Mouse (Mus musculus) hindbrain, embryonic 13.5 days (tissue): ENCODE results near the gene Nup107. TPM values are rescaled to one million over a fixed set of nuclear protein-coding genes. Genes with fewer than 3 reads are reported as not detected.

Experiments used
- ATAC-seq: fragments of 200-750 bp; cut with Nextera tagmentation; 2 replicates; pipeline ENCODE4 v1.8.0; 2017; ENCODE audit warnings: moderate TSS enrichment; ENCODE audit not compliant: low FRiP score
- H3K27ac ChIP-seq: fragments of 300-500 bp; sonication (generic); 2 replicates; pipeline ENCODE4 v1.5.1; 2015; ENCODE audit warnings: inconsistent platforms, mild to moderate bottlenecking, moderate library complexity
- H3K27me3 ChIP-seq: fragments of 300-500 bp; sonication (generic); 2 replicates; pipeline ENCODE4 v1.6.1; 2015; ENCODE audit warnings: mild to moderate bottlenecking, inconsistent platforms
- H3K36me3 ChIP-seq: fragments of 300-500 bp; sonication (generic); 2 replicates; pipeline ENCODE4 v1.6.1; 2015; ENCODE audit warnings: mild to moderate bottlenecking, inconsistent platforms
- H3K4me1 ChIP-seq: fragments of 300-500 bp; sonication (generic); replicated peaks from 2 replicates; pipeline ENCODE4 v1.6.1; 2015; ENCODE audit warnings: inconsistent platforms
- H3K4me2 ChIP-seq: fragments of 300-500 bp; sonication (generic); 2 replicates; pipeline ENCODE4 v1.6.1; 2015; ENCODE audit warnings: inconsistent platforms, mild to moderate bottlenecking, moderate library complexity
- H3K4me3 ChIP-seq: fragments of 300-500 bp; sonication (generic); 2 replicates; pipeline ENCODE4 v1.5.1; 2015; ENCODE audit warnings: mild to moderate bottlenecking, inconsistent platforms
- H3K9ac ChIP-seq: fragments of 300-500 bp; sonication (generic); 2 replicates; pipeline ENCODE4 v1.6.1; 2015; ENCODE audit warnings: mild to moderate bottlenecking, inconsistent platforms
- H3K9me3 ChIP-seq: fragments of 300-500 bp; sonication (generic); 2 replicates; pipeline ENCODE4 v1.6.1; 2016; ENCODE audit warnings: inconsistent platforms
- WGBS: fragments of 180-500 bp; shearing (Covaris S2); methylation state at CpG from one replicate; pipeline ENCODE4 v1.1.7; 2015; 5-methylcytosine and 5-hydroxymethylcytosine counted together
- polyA plus RNA-seq: library from polyadenylated mRNA; unstranded; fragments of >200 nt; fragmentation: Nextera tagmentation; extraction: Ambion mirVana; gene quantifications from 2 replicates; pipeline ENCODE4 v1.2.1, GENCODE M21; 2015

The Nup107 gene
- polyA plus RNA-seq, 1 experiment from 2014 or later: 42.5 TPM

DNA sequence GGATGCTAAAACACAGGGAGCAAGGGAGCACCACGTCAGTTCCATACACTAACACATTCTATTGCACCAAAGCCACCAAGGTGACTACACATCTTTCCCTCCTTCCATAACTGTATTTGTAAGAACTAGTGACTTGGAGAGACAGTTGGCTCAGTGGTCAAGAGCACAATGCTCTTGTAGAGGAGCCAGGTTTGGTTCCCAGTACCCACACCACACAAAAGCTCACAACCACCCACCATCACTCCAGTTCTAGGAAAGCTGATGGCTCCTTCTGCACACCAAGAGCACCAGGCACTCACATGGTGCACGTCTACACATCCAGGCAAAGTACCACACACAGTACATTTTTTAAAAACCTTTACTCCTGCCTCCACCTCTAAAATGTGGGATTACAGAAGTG lies 10.4 kb downstream of the Nup107 start:
- 95% methylated on average over 2 of the region's 2 CpGs for WGBS
- H3K4me1 ChIP-seq: no peaks in the 10 kb centered on the region
- H3K27me3 ChIP-seq: no peaks in the 10 kb centered on the region
- H3K4me2 ChIP-seq: no peak overlapping the region
- H3K36me3 ChIP-seq: peaks cover 83% of the 10 kb centered on the region
- H3K9me3 ChIP-seq: no peaks in the 10 kb centered on the region
- H3K4me3 ChIP-seq: no peak overlapping the region
- H3K9ac ChIP-seq: no peak overlapping the region
- H3K27ac ChIP-seq: no peak overlapping the region
- ATAC-seq: no peak

DNA sequence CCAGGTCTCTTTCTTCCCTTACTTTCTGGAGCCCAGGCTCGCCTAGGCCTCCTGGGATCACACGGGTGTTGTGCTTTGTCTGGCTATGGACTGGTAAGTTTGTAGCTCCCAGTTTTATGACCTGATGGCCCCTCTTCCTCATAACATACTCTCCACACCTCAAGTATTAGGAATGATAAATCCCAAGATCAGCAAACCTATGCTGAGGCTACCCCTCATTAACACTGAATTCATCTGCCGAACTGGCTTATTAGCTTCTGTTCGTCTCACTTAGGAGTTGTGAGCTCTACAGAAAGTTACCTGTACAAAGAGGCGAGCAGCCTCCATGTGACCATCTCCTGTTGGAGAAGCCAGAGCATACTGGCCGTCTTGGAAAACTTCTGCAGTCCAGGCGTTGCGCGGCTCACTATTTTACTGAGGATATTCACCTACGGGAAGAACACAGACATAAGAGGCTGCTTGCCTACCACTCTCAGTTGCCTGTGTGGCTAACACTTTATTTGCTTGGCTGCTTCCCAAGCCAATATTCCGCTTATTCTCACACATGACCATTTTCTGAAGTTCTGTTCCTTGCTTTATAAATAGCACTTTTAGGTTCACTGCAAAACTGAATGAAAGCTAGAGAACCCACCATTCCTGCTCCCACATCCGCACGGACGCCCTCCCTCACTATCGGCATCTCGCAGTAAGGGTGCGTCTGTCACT lies 11.3 kb downstream of the Nup107 start:
- Histone ChIP-seq H3K4me1 (no peaks in the 10 kb centered on the region), H3K9ac (no peak overlapping the region), H3K4me2 (no peak overlapping the region), H3K27me3 (no peaks in the 10 kb centered on the region), H3K36me3 (peaks cover 83% of the 10 kb centered on the region), H3K27ac (no peak overlapping the region), H3K9me3 (no peaks in the 10 kb centered on the region), H3K4me3 (no peak overlapping the region)
- no peak for ATAC-seq
- WGBS: 95% methylated on average over 17 of the region's 17 CpGs

DNA sequence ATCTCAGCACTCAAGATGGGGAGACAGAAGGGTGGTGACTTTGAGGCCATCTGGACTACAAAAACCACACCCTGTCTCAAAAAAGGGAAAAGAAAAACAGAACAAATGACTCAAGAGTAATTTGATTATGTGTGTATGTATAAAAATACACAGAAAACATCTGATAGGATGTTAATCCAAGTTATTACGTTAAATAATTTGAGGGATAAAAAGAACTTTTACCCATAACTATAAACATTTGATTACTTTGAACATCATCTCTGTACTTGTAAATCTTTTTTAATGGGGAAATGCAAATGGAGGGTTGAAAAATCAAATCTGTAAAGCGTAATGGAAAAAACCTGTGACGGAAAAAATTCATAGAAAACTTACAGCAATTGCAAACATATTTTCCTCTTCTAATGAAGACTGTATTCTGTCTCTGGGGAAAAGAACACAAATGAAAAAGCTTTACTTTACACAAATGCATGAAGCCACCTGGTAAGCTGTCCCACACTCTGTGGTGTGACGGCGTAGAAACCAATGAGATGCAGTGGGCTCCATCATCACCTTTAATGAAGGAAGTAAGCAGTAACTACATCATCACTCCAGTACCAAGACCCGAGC lies 12.1 kb downstream of the Nup107 start:
- Histone ChIP-seq H3K4me2 (no peak overlapping the region), H3K36me3 (peaks cover 82% of the 10 kb centered on the region), H3K4me1 (no peaks in the 10 kb centered on the region), H3K9me3 (no peaks in the 10 kb centered on the region), H3K27ac (no peak overlapping the region), H3K4me3 (no peak overlapping the region), H3K9ac (no peak overlapping the region), H3K27me3 (no peaks in the 10 kb centered on the region)
- 94% methylated on average over 6 of the region's 6 CpGs for WGBS
- no peak for ATAC-seq

DNA sequence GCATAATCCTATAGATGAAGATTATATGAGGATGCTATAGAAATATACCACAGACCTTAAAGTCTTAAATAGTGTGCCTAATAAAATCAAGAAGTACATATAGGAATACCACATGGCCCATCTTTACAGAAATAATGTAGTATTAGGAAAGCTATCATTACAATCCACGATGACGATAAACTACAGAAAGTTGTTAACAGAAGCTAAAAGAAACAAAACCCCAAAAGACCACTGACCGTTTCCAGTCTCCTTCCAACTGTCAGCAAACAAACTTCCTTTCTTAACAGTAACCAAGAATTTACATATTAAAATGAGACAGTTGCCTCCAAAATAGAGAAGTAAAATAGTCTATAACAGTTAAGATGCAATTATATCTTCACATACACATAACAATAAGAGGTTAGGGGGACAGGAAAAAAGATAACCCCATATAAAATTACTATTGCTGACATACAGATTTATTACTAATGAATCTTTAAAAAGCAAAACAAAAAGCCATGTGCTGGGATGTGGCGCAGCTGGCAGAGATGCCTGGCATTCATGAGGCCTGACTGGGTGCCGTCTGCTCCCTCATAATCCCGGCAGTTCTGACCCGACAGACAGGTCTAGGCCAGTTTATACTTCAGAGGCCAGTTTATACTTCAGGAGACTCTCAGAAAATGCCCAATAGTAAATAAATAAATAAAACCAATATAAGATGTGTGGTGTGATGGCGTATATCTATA lies 12.8 kb downstream of the Nup107 start:
- no peaks in the 10 kb centered on the region for H3K9me3 ChIP-seq
- WGBS: 87% methylated on average over 8 of the region's 8 CpGs
- H3K27me3 ChIP-seq: no peaks in the 10 kb centered on the region
- ATAC-seq: no peak
- H3K36me3 ChIP-seq: peaks cover 83% of the 10 kb centered on the region
- H3K27ac ChIP-seq: no peak overlapping the region
- H3K4me1 ChIP-seq: no peaks in the 10 kb centered on the region
- H3K9ac ChIP-seq: no peak overlapping the region
- no peak overlapping the region for H3K4me2 ChIP-seq
- no peak overlapping the region for H3K4me3 ChIP-seq

DNA sequence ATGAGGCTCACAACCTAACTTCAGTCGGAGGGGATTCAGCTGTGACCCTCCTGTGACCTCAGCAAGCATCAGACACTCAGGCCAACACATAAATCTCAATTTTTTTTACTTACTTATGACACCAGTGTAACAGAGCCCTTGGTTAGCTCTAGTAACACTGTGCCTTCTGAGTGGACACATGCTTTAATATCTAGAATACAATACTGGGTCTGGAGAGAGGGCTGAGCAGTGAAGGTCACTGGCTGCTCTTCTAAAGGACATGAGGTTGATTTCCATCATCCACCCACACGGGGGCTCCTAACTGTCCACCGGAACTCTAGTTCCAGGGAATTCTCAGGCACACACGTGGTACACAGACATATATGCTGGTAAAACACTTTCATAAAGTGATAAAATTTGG lies 13.6 kb downstream of the Nup107 start:
- Histone ChIP-seq H3K4me3 (no peak overlapping the region), H3K4me2 (no peak overlapping the region), H3K9me3 (no peaks in the 10 kb centered on the region), H3K4me1 (no peaks in the 10 kb centered on the region), H3K36me3 (peaks cover 84% of the 10 kb centered on the region), H3K9ac (no peak overlapping the region), H3K27me3 (no peaks in the 10 kb centered on the region), H3K27ac (no peak overlapping the region)
- no peak for ATAC-seq
- WGBS: 90% methylated on average over 4 of the region's 4 CpGs

DNA sequence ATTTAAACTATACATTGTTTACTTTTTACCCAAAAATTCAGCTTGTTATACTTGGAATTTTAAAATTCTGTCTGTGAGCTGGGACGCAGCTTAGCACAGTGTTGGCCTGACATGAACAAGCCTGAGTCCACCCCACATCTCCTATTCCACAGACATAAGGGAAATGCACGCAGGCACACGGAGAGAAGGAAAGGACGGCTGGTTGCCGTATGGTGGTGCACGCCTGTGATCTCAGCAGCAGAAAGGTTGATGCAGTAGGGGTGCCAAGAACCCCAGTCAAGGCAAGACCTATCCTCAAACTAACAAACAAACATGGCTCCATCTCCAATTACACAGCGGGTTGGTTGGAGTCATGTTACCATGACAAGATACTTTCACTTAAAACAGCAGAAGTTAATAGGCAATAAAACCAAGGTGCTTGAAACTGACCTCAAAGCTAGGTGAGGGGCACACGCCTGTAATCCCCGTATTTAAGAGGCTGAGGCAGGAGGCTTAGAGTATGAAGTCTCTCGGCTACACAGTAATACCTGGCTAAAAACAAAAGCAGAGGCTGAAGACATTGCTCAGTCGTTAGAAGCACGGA lies 14.1 kb downstream of the Nup107 start:
- no peak overlapping the region for H3K4me3 ChIP-seq
- no peak overlapping the region for H3K9ac ChIP-seq
- H3K27me3 ChIP-seq: no peaks in the 10 kb centered on the region
- peaks cover 84% of the 10 kb centered on the region for H3K36me3 ChIP-seq
- no peaks in the 10 kb centered on the region for H3K9me3 ChIP-seq
- H3K4me1 ChIP-seq: no peaks in the 10 kb centered on the region
- no peak overlapping the region for H3K27ac ChIP-seq
- no peak for ATAC-seq
- no peak overlapping the region for H3K4me2 ChIP-seq
- 95% methylated on average over 12 of the region's 12 CpGs for WGBS

DNA sequence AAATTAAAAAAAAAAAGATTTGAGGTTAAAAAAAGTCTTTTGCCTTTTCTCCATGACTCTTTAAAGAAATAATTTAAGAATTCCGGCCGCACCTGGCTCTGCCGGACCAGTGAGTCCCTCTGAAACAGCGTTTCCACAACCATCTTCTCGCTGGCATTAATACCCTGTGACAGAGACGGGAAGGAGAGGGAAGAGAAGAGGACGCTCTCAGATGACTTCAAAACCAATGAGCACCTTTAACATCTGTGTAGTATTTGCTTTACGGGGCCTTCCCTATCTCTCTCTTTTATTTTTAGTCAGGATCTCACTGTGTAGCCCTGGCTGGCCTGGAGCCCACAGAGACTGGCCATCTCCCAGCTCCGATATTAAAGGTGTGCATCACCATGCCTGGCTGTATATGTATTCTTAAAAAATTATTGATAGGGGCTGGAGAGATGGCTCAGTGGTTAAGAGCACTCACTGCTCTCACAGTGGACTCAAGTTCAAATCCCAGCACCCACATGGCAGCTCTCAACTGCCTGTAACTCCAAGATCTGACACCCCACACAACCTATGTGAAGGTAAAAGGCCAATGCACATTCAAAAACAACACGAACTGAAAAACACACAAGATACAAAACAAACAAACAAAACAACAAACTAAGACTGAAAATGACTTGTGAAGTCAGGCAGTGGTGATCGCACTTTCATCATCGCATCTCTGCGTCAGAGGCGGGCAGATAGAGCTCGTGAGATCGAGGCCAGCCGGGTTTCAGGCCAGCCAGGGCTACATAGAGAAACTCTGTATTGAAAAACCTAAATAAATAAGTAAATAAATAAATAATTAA lies 14.8 kb downstream of the Nup107 start:
- Histone ChIP-seq H3K27ac (no peak overlapping the region), H3K9ac (no peak overlapping the region), H3K4me3 (no peak overlapping the region), H3K9me3 (no peaks in the 10 kb centered on the region), H3K36me3 (peaks cover 86% of the 10 kb centered on the region), H3K4me2 (no peak overlapping the region), H3K27me3 (no peaks in the 10 kb centered on the region), H3K4me1 (no peaks in the 10 kb centered on the region)
- ATAC-seq: no peak
- 96% methylated on average over 17 of the region's 17 CpGs for WGBS

DNA sequence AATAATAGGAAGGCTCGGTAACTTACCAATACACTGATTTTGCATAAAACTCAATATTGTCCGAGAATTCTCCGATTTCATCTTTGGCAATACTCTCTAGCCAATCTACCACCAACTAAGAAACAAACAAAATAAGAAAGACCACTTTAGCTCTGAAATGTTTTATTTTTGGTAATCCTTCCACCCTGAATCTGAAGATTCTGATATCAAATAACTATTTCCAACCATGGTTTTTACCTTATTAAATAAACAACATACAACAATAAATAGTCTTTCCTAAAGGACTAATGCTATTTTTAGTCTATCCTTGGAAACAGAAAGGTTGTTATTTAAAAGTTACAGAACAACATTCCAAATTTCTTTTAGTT lies 15.4 kb downstream of the Nup107 start:
- ATAC-seq: no peak
- Histone ChIP-seq H3K27me3 (no peaks in the 10 kb centered on the region), H3K4me2 (no peak overlapping the region), H3K9me3 (no peaks in the 10 kb centered on the region), H3K36me3 (peaks cover 87% of the 10 kb centered on the region), H3K27ac (no peak overlapping the region), H3K4me1 (no peaks in the 10 kb centered on the region), H3K9ac (no peak overlapping the region), H3K4me3 (no peak overlapping the region)
- 98% methylated on average over 3 of the region's 3 CpGs for whole genome bisulfite sequencing

DNA sequence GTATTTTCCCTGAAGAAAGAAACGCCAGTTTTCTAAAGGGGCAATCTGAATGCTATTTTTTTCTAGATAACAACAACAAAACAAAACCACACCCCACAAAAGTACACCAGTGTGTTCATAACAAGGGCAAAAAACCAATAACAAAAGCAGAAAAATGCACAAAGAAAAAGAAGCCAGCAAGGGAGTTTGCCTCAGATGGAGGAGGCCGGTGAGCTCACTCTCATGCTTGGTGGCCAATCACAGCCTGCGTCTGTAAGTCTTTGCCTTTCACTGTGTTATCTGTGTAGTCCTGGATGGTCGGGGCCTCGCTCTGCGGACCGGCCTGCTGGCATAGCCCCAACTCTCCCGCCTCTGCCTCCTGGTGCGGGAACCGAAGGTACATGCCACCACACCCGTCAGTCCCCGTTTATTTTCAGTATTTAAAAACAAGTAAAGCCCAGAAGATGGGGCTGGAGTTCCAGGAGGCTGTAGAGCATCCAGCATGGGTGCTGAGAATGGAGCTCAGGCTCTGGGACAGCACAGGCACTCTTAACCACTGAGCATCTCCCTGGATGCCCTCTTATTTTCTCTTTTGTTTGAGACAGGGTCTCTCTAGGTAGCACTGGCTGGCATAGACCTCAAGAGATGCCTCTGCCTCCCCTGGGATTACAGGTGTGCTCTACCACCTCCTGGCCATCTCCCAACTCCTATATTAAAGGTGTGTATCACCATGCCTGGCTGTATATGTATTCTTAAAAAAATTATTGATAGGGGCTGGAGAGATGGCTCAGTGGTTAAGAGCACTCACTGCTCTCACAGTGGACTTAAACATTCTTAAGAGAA lies 16.0 kb downstream of the Nup107 start:
- no peaks in the 10 kb centered on the region for H3K27me3 ChIP-seq
- H3K9ac ChIP-seq: no peak overlapping the region
- H3K4me3 ChIP-seq: no peak overlapping the region
- no peak overlapping the region for H3K4me2 ChIP-seq
- peaks cover 84% of the 10 kb centered on the region for H3K36me3 ChIP-seq
- no peak overlapping the region for H3K27ac ChIP-seq
- ATAC-seq: no peak
- H3K4me1 ChIP-seq: no peaks in the 10 kb centered on the region
- 91% methylated on average over 12 of the region's 12 CpGs for WGBS
- H3K9me3 ChIP-seq: no peaks in the 10 kb centered on the region

DNA sequence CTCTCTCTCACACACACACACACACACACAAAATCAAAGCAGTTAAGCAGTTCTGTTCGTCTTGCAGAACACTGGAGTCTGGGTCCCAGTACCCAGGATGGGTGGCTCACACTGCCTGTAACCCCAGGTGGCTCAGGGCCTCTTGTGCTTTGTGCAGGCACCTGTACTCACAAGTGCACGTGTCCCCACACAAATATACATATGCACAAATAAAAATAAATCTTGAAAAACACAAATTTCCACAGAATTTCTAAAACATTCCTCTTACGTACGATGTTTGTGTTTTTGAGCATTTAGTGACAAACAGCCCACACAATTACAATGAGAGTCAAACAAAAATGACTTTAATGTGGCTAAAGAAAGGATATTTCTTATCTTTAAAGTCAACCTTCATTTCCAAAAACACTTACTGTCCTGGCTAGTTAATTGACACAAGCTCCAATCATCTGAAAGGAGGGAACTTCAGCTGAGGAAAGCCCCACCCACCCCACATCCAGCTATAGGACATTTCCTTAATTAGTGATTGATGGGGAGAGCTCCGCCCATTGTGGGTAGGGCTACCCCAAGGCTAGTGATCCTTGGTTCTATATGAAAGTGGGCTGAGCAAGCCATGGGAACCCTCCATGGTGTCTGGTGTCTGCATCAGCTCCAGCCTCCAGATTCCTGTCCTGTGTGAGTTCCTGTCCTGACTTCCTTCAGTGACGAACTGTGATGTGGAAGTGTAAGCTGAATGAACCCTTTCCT lies 16.9 kb downstream of the Nup107 start:
- ATAC-seq: no peak
- Histone ChIP-seq H3K9me3 (no peaks in the 10 kb centered on the region), H3K4me1 (no peaks in the 10 kb centered on the region), H3K4me3 (no peak overlapping the region), H3K27ac (no peak overlapping the region), H3K36me3 (peaks cover 84% of the 10 kb centered on the region), H3K4me2 (no peak overlapping the region), H3K9ac (no peak overlapping the region), H3K27me3 (no peaks in the 10 kb centered on the region)
- WGBS: 91% methylated on average over 6 of the region's 6 CpGs

DNA sequence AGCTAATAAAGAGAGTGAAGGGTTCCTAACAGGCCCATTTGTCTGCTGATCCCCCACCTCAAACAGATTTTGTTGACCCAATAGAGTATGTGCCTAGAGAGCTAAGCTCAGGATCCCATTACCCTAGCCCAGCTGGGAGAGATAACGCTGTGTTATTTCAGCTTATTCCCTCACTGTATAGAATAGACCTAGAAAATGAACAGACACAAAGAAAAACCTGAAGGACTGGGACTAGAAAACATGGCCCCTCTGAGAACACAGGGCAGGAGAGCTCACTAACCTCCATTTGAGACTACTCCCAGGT lies 17.7 kb downstream of the Nup107 start:
- Histone ChIP-seq H3K27ac (no peak overlapping the region), H3K4me1 (no peaks in the 10 kb centered on the region), H3K4me3 (no peak overlapping the region), H3K36me3 (peaks cover 87% of the 10 kb centered on the region), H3K9ac (no peak overlapping the region), H3K9me3 (no peaks in the 10 kb centered on the region), H3K27me3 (no peaks in the 10 kb centered on the region), H3K4me2 (no peak overlapping the region)
- ATAC-seq: no peak
- WGBS: 94% methylated on average over 1 of the region's 1 CpGs
